Mouse (Mus musculus): ENCODE results near the gene Gcc2. TPM values are rescaled to one million over a fixed set of nuclear protein-coding genes. Genes with fewer than 3 reads are reported as not detected.
"Not testable (repeated sequence)": the region's sequence is repeated elsewhere in the genome, so short reads cannot be mapped to it uniquely, and the experiment has no call there.

Gene Gcc2
- polyA plus RNA-seq, 1 experiment from 2014 or later, result 38.3 TPM

DNA sequence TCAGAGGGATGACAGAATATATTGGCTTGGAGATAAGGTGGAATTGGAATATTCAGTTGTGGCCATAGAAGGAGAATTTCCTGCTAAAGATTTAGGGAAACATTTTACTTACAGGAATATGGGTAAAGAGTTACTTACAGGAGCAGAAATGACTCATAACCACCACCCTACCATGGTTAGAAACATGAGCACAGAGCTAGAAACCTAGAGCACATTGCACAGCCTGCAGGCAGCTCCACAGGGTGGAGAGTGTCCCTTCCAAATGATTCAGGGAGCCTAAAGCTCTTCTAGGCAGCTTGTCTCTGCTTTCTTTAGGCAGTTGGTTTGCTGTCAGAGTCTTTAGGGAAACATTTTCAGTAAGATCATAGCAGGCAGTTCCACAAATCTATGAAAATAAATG, 76.4 kb downstream of the Gcc2 start:
- POLR2A ChIA-PET, result no interaction called here

DNA sequence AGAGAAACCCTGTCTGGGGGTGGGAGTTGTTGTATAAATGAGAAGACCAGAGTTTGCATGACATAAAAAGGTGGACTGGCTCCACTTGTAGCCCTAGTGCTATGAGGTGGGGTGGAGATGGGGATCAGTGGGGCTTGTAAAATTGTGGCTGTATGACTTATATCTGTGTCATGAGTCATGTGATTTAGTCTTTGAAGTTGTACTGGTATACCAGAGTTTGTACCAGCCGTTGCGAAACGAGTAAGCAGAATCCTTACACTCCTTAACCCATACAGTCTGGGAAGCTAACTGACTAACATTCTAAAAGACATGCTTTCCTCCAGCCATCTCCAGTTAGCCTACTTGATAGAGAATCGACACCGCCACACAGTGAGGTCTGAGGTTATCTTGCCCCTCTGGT, 78.1 kb downstream of the Gcc2 start:
- in situ Hi-C loops (cut with MboI; ENCODE audit: low pct_unique_long_range_greater_than_20kb), result no loop called here
- DNase-seq (ENCODE audit: low read depth, low spot score), result no peak
- no peak for TF ChIP-seq CTCF (IDR thresholded peaks at IDR 0.05)
- no peaks in the 10 kb centered on the region for H3K27me3 ChIP-seq
- POLR2A ChIA-PET, result no interaction called here
- CTCF ChIA-PET, result interaction anchor here (1.6 kb wide), 1 partner anchor 24 kb away, joined by 3 read pairs; no protein-coding TSS in a partner anchor
- peak; percentile 54 for ATAC-seq

More for the DNA sequence above, 76.4 kb downstream of the Gcc2 start:
- no peaks in the 10 kb centered on the region for H3K27me3 ChIP-seq
- DNase-seq (ENCODE audit: low read depth, low spot score), result no peak
- CTCF ChIA-PET, result interaction anchor here (1.0 to 1.7 kb wide), 5 partner anchors 8 to 22 kb away, joined by 3 to 6 read pairs (median 3); no protein-coding TSS in a partner anchor
- in situ Hi-C loops (cut with MboI; ENCODE audit: low pct_unique_long_range_greater_than_20kb), result no loop called here
- no peak for TF ChIP-seq CTCF (IDR thresholded peaks at IDR 0.05)
- ATAC-seq, result peak; percentile 90

DNA sequence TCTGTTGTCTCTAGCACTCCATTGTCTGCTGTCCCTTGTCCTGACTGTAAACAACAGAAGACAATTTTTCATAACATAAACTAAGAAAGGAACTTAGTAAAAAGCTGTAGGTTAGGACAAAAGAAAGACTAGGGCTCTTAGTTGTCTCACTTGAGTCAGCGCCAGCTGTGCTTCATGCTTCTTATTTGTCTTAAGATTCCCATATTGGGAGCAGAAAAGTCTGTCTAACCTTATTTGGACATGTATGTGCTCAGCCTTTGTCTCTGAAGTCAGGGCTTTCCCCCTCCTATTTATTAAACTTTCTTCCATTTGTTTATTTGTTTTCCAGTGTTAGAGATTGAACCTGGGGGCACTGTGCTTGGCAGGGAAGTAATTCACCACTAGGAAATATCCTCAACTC, 80.9 kb downstream of the Gcc2 start:
- DNase-seq (ENCODE audit: low read depth, low spot score), result no peak
- ChIA-PET CTCF (interaction anchor here (1.1 to 2.2 kb wide), 5 partner anchors 12 to 31 kb away, joined by 3 to 8 read pairs (median 4); no protein-coding TSS in a partner anchor), POLR2A (interaction anchor here (1.5 kb wide), 1 partner anchor 10 kb away, joined by 4 read pairs; no protein-coding TSS in a partner anchor)
- in situ Hi-C loops (cut with MboI; ENCODE audit: low pct_unique_long_range_greater_than_20kb), result no loop called here
- TF ChIP-seq CTCF (IDR thresholded peaks at IDR 0.05), result no peak
- no peaks in the 10 kb centered on the region for H3K27me3 ChIP-seq
- ATAC-seq, result no peak

DNA sequence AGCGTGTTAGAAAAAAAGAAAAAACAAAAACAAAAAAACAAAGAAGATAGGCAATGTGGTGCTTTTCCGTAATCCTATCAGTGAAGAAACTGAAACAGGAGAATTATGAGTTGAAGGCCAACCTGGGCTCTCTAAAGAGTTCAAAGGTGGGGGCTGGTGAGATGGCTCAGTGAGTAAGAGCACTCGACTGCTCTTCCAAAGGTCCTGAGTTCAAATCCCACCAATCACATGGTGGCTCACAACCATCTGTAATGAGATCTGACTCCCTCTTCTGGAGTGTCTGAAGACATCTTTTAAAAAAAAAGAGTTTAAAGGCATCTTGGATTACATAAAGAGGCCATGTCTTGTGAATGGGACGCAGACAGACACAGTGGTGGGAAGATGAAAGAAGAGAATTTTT, 81.8 kb downstream of the Gcc2 start:
- in situ Hi-C loops (cut with MboI; ENCODE audit: low pct_unique_long_range_greater_than_20kb), result not testable (repeated sequence)
- POLR2A ChIA-PET, result interaction anchor here (1.5 kb wide), 1 partner anchor 11 kb away, joined by 4 read pairs; no protein-coding TSS in a partner anchor

DNA sequence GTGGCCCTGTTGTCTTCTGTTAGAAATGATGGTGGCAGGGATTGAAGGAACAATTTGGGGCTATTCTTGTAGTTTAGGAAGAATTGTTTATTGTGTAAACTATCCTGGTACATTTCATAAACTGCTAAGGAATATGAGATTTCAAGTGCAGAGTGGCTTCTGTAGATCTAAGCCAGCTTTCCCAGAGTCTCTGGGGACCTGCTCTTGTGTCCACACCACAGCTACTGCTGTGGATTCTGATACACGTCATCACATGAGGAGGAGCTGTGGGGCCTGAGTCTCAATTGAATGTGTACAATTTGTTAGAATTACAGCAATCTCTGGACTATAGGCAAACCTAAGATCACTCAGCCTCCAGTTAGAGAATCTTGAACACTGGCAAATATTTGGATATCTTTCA, 83.3 kb downstream of the Gcc2 start:
- no peaks in the 10 kb centered on the region for H3K27me3 ChIP-seq
- no peak for DNase-seq (ENCODE audit: low read depth, low spot score)
- in situ Hi-C loops (cut with MboI; ENCODE audit: low pct_unique_long_range_greater_than_20kb), result no loop called here
- ATAC-seq, result no peak
- no peak for TF ChIP-seq CTCF (IDR thresholded peaks at IDR 0.05)
- ChIA-PET POLR2A (no interaction called here), CTCF (interaction anchor here (1.1 to 1.8 kb wide), 2 partner anchors 12 to 15 kb away, joined by 4 to 5 read pairs; no protein-coding TSS in a partner anchor)

More for the DNA sequence above, 81.8 kb downstream of the Gcc2 start:
- not testable (repeated sequence) for H3K27me3 ChIP-seq; DNase-seq (ENCODE audit: low read depth, low spot score); ATAC-seq
- CTCF ChIA-PET, result interaction anchor here (1.1 to 1.5 kb wide), 3 partner anchors 13 to 26 kb away, joined by 4 to 5 read pairs (median 4); no protein-coding TSS in a partner anchor

DNA sequence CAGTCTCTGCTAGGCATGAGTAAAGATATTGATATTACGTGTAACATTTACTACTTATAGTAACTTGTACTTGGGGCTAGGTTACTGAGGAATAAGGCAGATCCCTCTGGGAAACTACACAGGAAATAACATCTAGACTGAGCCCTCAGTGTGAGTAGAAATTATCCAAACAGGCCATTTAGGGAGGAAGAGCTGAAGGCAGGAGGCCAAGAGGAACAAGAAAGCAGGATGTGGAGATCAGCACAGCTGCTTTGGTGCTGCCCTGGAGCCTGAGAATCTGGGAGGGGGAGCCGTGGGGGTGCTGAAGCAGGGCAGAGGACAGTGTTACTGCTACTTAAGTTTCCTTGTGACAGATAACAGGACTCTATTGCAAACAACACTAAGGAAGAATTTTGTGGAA, 86.4 kb downstream of the Gcc2 start:
- ChIA-PET POLR2A (no interaction called here), CTCF (interaction anchor here (0.9 to 1.5 kb wide), 3 partner anchors 8 to 17 kb away, joined by 3 read pairs; no protein-coding TSS in a partner anchor)
- no peak for DNase-seq (ENCODE audit: low read depth, low spot score)
- in situ Hi-C loops (cut with MboI; ENCODE audit: low pct_unique_long_range_greater_than_20kb), result no loop called here
- no peaks in the 10 kb centered on the region for H3K27me3 ChIP-seq
- TF ChIP-seq CTCF (IDR thresholded peaks at IDR 0.05), result no peak
- ATAC-seq, result no peak

DNA sequence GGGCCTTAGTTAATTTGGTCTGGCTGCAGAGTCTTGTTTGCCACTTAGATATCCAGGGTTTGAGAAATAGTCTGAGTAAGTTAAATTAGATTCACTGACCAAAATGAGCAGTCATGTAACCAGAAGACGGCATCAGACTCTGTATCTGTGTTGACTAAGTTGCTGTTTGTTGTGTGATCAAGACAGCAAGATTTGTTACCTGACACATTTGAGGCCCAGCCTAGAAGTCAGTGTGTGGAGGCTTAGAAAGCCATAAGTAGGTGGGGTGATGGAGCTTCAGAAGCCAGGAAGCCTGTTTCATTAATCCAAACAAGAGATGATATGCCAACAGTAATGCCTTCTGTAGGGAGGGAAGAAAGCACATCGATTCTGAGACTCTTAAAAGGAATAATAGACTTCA, 86.9 kb downstream of the Gcc2 start:
- no peak for TF ChIP-seq CTCF (IDR thresholded peaks at IDR 0.05)
- in situ Hi-C loops (cut with MboI; ENCODE audit: low pct_unique_long_range_greater_than_20kb), result no loop called here
- POLR2A ChIA-PET, result no interaction called here
- no peaks in the 10 kb centered on the region for H3K27me3 ChIP-seq
- ATAC-seq (no peak), DNase-seq (ENCODE audit: low read depth, low spot score) (no peak)
- CTCF ChIA-PET, result interaction anchor here (0.9 to 1.5 kb wide), 4 partner anchors 8 to 17 kb away, joined by 3 to 4 read pairs (median 3); no protein-coding TSS in a partner anchor

DNA sequence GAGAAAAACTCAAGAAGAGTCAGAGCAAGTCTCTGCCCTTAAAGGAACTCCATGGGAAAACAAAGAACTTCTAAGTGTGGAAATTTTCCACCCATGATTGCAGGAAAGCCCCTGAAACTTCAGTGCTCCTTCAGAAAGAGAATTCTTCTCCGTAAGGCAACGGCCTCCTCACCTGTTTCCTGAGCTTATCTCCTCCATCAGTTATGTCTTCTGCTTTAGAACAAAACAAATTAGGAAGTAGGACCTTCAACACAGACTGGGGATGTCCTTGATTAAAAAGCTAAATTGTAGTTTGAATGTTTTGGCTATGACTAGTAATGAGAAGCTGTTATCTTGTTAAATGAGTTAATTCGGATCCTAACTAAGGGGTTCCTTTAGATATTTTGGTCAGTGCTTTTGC, 88.3 kb downstream of the Gcc2 start:
- no peaks in the 10 kb centered on the region for H3K27me3 ChIP-seq
- ChIA-PET CTCF (no interaction called here), POLR2A (interaction anchor here (1.2 kb wide), 1 partner anchor 81 kb away, joined by 3 read pairs; no protein-coding TSS in a partner anchor)
- in situ Hi-C loops (cut with MboI; ENCODE audit: low pct_unique_long_range_greater_than_20kb), result no loop called here
- no peak for DNase-seq (ENCODE audit: low read depth, low spot score)
- no peak for TF ChIP-seq CTCF (IDR thresholded peaks at IDR 0.05)
- no peak for ATAC-seq

DNA sequence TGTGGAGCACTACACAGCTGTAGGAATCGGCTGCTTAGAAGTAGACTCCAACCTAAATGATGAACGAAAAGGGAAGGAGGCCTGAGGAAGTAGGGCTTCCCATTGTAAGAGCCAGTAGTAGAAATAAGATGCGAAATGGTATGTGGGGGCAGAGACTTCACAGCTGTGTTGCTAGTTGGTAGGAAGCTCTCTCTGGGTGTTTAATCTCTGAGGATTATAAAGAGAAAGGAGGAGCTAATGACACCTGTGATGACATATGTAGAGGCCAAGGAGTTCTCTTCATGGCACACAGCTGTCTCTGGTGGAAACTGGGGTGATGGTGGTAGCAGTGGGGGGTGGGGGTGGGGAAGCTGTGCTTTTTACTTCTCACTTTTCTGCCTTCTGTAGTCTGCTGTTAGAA, 95.3 kb downstream of the Gcc2 start:
- in situ Hi-C loops (cut with MboI; ENCODE audit: low pct_unique_long_range_greater_than_20kb), result no loop called here
- ChIA-PET CTCF (interaction anchor here (0.7 kb wide), 1 partner anchor 8 kb away, joined by 3 read pairs; no protein-coding TSS in a partner anchor), POLR2A (interaction anchor here (0.7 kb wide), 1 partner anchor 29 kb away, joined by 4 read pairs; no protein-coding TSS in a partner anchor)
- ATAC-seq, result no peak
- H3K27me3 ChIP-seq, result no peaks in the 10 kb centered on the region
- no peak for DNase-seq (ENCODE audit: low read depth, low spot score)
- no peak for TF ChIP-seq CTCF (IDR thresholded peaks at IDR 0.05)

DNA sequence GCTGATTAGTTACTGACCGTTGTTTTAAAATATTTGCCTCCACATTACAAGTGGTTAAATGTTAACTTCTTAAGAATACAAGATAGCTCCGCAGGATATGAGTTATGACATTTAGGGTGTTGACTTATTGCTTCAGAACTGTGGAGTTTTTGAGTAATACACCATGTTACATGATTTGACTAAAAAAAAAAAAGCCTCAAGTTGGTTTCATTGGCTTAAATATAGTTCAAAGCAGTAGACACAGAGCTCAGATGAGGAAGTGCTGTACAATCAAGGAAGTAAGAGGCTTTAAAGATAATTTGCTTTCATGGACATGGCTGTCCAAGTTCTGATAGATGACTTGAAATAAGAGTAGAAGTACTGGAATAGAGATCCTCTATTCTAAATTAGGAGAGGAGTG, 96.4 kb downstream of the Gcc2 start:
- in situ Hi-C loops (cut with MboI; ENCODE audit: low pct_unique_long_range_greater_than_20kb), result no loop called here
- DNase-seq (ENCODE audit: low read depth, low spot score) (no peak), ATAC-seq (peak; percentile 13)
- POLR2A ChIA-PET, result no interaction called here
- no peak for TF ChIP-seq CTCF (IDR thresholded peaks at IDR 0.05)
- no peaks in the 10 kb centered on the region for H3K27me3 ChIP-seq
- CTCF ChIA-PET, result interaction anchor here (0.7 to 1.1 kb wide), 2 partner anchors 11 to 20 kb away, joined by 3 to 7 read pairs; no protein-coding TSS in a partner anchor

DNA sequence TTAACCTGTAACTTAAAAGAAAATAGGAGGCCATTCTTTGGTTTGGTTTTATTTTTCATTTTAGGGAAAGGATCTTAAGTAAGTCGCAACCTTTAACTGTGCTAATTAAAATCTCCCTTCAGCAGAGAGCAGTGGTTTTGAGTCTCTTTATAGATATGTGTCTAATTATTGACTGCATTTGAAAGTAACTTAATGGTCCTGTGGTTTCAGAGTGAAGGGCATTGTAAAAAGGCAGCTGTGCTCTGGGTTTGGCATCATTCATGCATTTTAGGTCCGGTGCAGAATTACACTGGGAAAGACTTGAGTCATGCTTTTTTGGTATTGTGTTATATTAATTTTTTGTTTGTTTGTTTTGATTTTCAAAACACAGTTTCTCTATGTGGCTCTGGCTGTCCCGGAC, 97.1 kb downstream of the Gcc2 start:
- no peak for TF ChIP-seq CTCF (IDR thresholded peaks at IDR 0.05)
- DNase-seq (ENCODE audit: low read depth, low spot score) (no peak), ATAC-seq (peak; percentile 49)
- in situ Hi-C loops (cut with MboI; ENCODE audit: low pct_unique_long_range_greater_than_20kb), result no loop called here
- ChIA-PET POLR2A (no interaction called here), CTCF (interaction anchor here (1.1 kb wide), 1 partner anchor 12 kb away, joined by 7 read pairs; no protein-coding TSS in a partner anchor)
- no peaks in the 10 kb centered on the region for H3K27me3 ChIP-seq
